Mouse (Mus musculus) embryonic facial prominence, embryonic 12.5 days (tissue): ENCODE results near the gene Mfsd4b1. TPM values are rescaled to one million over a fixed set of nuclear protein-coding genes. Genes with fewer than 3 reads are reported as not detected.
"Not testable (repeated sequence)": the region's sequence is repeated elsewhere in the genome, so short reads cannot be mapped to it uniquely, and the experiment has no call there.

Experiments
- ATAC-seq: fragments of 200-750 bp; cut with Nextera tagmentation; 2 replicates; pipeline ENCODE4 v1.8.0; 2017; ENCODE audit not compliant: insufficient number of reproducible peaks, insufficient read depth, low FRiP score, low TSS enrichment
- H3K27ac ChIP-seq: fragments of 300-500 bp; sonication (generic); 2 replicates; pipeline ENCODE4 v1.5.1; 2016; ENCODE audit warnings: mild to moderate bottlenecking
- H3K27me3 ChIP-seq: fragments of 300-500 bp; sonication (generic); 2 replicates; pipeline ENCODE4 v1.6.1; 2016; ENCODE audit warnings: mild to moderate bottlenecking, moderate library complexity
- H3K36me3 ChIP-seq: fragments of 300-500 bp; sonication (generic); 2 replicates; pipeline ENCODE4 v1.6.1; 2016; ENCODE audit warnings: mild to moderate bottlenecking
- H3K4me1 ChIP-seq: fragments of 300-500 bp; sonication (generic); 2 replicates; pipeline ENCODE4 v1.6.1; 2016
- H3K4me2 ChIP-seq: fragments of 300-500 bp; sonication (generic); replicated peaks from 2 replicates; pipeline ENCODE4 v1.6.1; 2016; ENCODE audit warnings: mild to moderate bottlenecking, moderate library complexity
- H3K4me3 ChIP-seq: fragments of 300-500 bp; sonication (generic); 2 replicates; pipeline ENCODE4 v1.5.1; 2016; ENCODE audit warnings: mild to moderate bottlenecking
- H3K9ac ChIP-seq: fragments of 300-500 bp; sonication (generic); 2 replicates; pipeline ENCODE4 v1.6.1; 2016; ENCODE audit warnings: mild to moderate bottlenecking, moderate library complexity
- H3K9me3 ChIP-seq: fragments of 300-500 bp; sonication (generic); 2 replicates; pipeline ENCODE4 v1.6.1; 2016; ENCODE audit warnings: mild to moderate bottlenecking, moderate library complexity
- WGBS: fragments of 180-500 bp; shearing (Covaris S2); methylation state at CpG from one replicate; pipeline ENCODE4 v1.1.7; 2016; 5-methylcytosine and 5-hydroxymethylcytosine counted together
- polyA plus RNA-seq: library from polyadenylated mRNA; unstranded; fragments of >200 nt; fragmentation: Nextera tagmentation; extraction: Ambion mirVana; gene quantifications from 2 replicates; pipeline ENCODE4 v1.2.1, GENCODE M21; 2016

The Mfsd4b1 gene
- polyA plus RNA-seq, 1 experiment from 2014 or later, result 0.13 TPM

GRCm38 (mm10) chr10:40029610-40030009 lies 4.5 kb upstream of the Mfsd4b1 start:
- H3K4me2 ChIP-seq, result no peak overlapping the region
- no peak for ATAC-seq
- no peaks in the 10 kb centered on the region; the same call in 1 of the 2 replicates for H3K27me3 ChIP-seq
- no peak overlapping the region for H3K4me3 ChIP-seq
- no peaks in the 10 kb centered on the region for H3K36me3 ChIP-seq
- H3K9ac ChIP-seq, result no peak overlapping the region
- no peak overlapping the region for H3K27ac ChIP-seq
- 79% methylated on average over 2 of the region's 2 CpGs for WGBS
- peaks cover 7% of the 10 kb centered on the region for H3K4me1 ChIP-seq
- no peaks in the 10 kb centered on the region for H3K9me3 ChIP-seq

- Histone ChIP-seq H3K27me3 (no peaks in the 10 kb centered on the region; the same call in 1 of the 2 replicates), H3K9ac (no peak overlapping the region), H3K27ac (no peak overlapping the region), H3K4me1 (peaks cover 10% of the 10 kb centered on the region), H3K4me2 (no peak overlapping the region), H3K4me3 (no peak overlapping the region), H3K36me3 (no peaks in the 10 kb centered on the region), H3K9me3 (no peaks in the 10 kb centered on the region)
- WGBS, result 87% methylated on average over 8 of the region's 8 CpGs
- ATAC-seq, result no peak
Observed at GRCm38 (mm10) chr10:40028091-40028490, 3.0 kb upstream of the Mfsd4b1 start.

GRCm38 (mm10) chr10:40026546-40026945 lies 1.5 kb upstream of the Mfsd4b1 start:
- ATAC-seq, result no peak
- Histone ChIP-seq H3K4me2 (no peak overlapping the region), H3K27ac (no peak overlapping the region), H3K27me3 (no peaks in the 10 kb centered on the region; the same call in 1 of the 2 replicates), H3K4me3 (no peak overlapping the region), H3K4me1 (peaks cover 10% of the 10 kb centered on the region), H3K36me3 (no peaks in the 10 kb centered on the region), H3K9me3 (no peaks in the 10 kb centered on the region), H3K9ac (no peak overlapping the region)
- 90% methylated on average over 5 of the region's 5 CpGs for WGBS

GRCm38 (mm10) chr10:40025560-40025959 lies 492 bp upstream of the Mfsd4b1 start:
- peak overlapping the region; percentile 63; the same call in 1 of the 2 replicates for H3K9ac ChIP-seq

GRCm38 (mm10) chr10:40020401-40020800 lies 4.7 kb downstream of the Mfsd4b1 start:
- no peaks in the 10 kb centered on the region for H3K36me3 ChIP-seq
- H3K27ac ChIP-seq, result no peak overlapping the region
- no peak overlapping the region for H3K4me3 ChIP-seq
- H3K9ac ChIP-seq, result no peak overlapping the region
- 48% methylated on average over 2 of the region's 2 CpGs for WGBS
- no peaks in the 10 kb centered on the region for H3K9me3 ChIP-seq
- H3K4me1 ChIP-seq, result peaks cover 8% of the 10 kb centered on the region
- no peaks in the 10 kb centered on the region for H3K27me3 ChIP-seq
- no peak for ATAC-seq
- H3K4me2 ChIP-seq, result no peak overlapping the region

More at GRCm38 (mm10) chr10:40025560-40025959, 492 bp upstream of the Mfsd4b1 start:
- no peaks in the 10 kb centered on the region for H3K9me3 ChIP-seq
- no peak for ATAC-seq
- H3K27ac ChIP-seq, result no peak overlapping the region
- H3K4me1 ChIP-seq, result peaks cover 10% of the 10 kb centered on the region
- no peaks in the 10 kb centered on the region; the same call in 1 of the 2 replicates for H3K27me3 ChIP-seq
- 40% methylated on average over 8 of the region's 8 CpGs for WGBS
- H3K36me3 ChIP-seq, result no peaks in the 10 kb centered on the region
- H3K4me2 ChIP-seq, result peak overlapping the region; percentile 96
- peak overlapping the region; percentile 63 for H3K4me3 ChIP-seq

GRCm38 (mm10) chr10:40019492-40019891 lies 5.6 kb downstream of the Mfsd4b1 start:
- Histone ChIP-seq H3K4me2 (no peak overlapping the region), H3K27ac (no peak overlapping the region), H3K27me3 (no peaks in the 10 kb centered on the region), H3K9me3 (no peaks in the 10 kb centered on the region), H3K4me3 (no peak overlapping the region), H3K9ac (no peak overlapping the region), H3K4me1 (peaks cover 3% of the 10 kb centered on the region; the same call in 1 of the 2 replicates), H3K36me3 (no peaks in the 10 kb centered on the region)
- ATAC-seq, result no peak
- WGBS, result 49% methylated on average over 3 of the region's 3 CpGs

- Histone ChIP-seq H3K27ac (no peak overlapping the region), H3K27me3 (no peaks in the 10 kb centered on the region), H3K9me3 (no peaks in the 10 kb centered on the region), H3K9ac (no peak overlapping the region), H3K4me3 (no peak overlapping the region), H3K36me3 (no peaks in the 10 kb centered on the region), H3K4me1 (no peaks in the 10 kb centered on the region), H3K4me2 (no peak overlapping the region)
- no peak for ATAC-seq
- WGBS, result 86% methylated on average over 5 of the region's 5 CpGs
Observed at GRCm38 (mm10) chr10:40018261-40018860, 6.7 kb downstream of the Mfsd4b1 start.

- no peaks in the 10 kb centered on the region; the same call in 1 of the 2 replicates for H3K4me1 ChIP-seq
Observed at GRCm38 (mm10) chr10:40009591-40009990, 15.5 kb downstream of the Mfsd4b1 start.

GRCm38 (mm10) chr10:40008847-40009246 lies 16.2 kb downstream of the Mfsd4b1 start:
- not testable (repeated sequence) for H3K9ac ChIP-seq, H3K9me3 ChIP-seq, H3K4me1 ChIP-seq, H3K27me3 ChIP-seq, H3K36me3 ChIP-seq, H3K27ac ChIP-seq, H3K4me3 ChIP-seq, H3K4me2 ChIP-seq, ATAC-seq
- WGBS, result 78% methylated on average over 4 of the region's 4 CpGs

More at GRCm38 (mm10) chr10:40009591-40009990, 15.5 kb downstream of the Mfsd4b1 start:
- no peak overlapping the region for H3K27ac ChIP-seq
- ATAC-seq, result no peak
- no peaks in the 10 kb centered on the region for H3K36me3 ChIP-seq
- 84% methylated on average over 11 of the region's 11 CpGs for WGBS
- no peak overlapping the region for H3K9ac ChIP-seq
- no peaks in the 10 kb centered on the region for H3K27me3 ChIP-seq
- no peaks in the 10 kb centered on the region for H3K9me3 ChIP-seq
- no peak overlapping the region for H3K4me2 ChIP-seq
- no peak overlapping the region for H3K4me3 ChIP-seq

- Histone ChIP-seq H3K27ac (no peak overlapping the region), H3K4me3 (no peak overlapping the region), H3K9me3 (no peaks in the 10 kb centered on the region), H3K4me2 (no peak overlapping the region), H3K36me3 (no peaks in the 10 kb centered on the region), H3K4me1 (no peaks in the 10 kb centered on the region; the same call in 1 of the 2 replicates), H3K27me3 (no peaks in the 10 kb centered on the region), H3K9ac (no peak overlapping the region)
- WGBS, result 84% methylated on average over 4 of the region's 4 CpGs
- ATAC-seq, result no peak
Observed at GRCm38 (mm10) chr10:40007953-40008352, 17.1 kb downstream of the Mfsd4b1 start.

- H3K4me2 ChIP-seq, result no peak overlapping the region
- H3K4me1 ChIP-seq, result no peaks in the 10 kb centered on the region; the same call in 1 of the 2 replicates
- H3K36me3 ChIP-seq, result no peaks in the 10 kb centered on the region
- H3K4me3 ChIP-seq, result no peak overlapping the region
- WGBS, result 58% methylated on average over 10 of the region's 10 CpGs
- ATAC-seq, result no peak
- H3K9me3 ChIP-seq, result no peaks in the 10 kb centered on the region
- no peak overlapping the region for H3K27ac ChIP-seq
- no peaks in the 10 kb centered on the region for H3K27me3 ChIP-seq
- no peak overlapping the region for H3K9ac ChIP-seq
Observed at GRCm38 (mm10) chr10:40006963-40007362, 18.1 kb downstream of the Mfsd4b1 start.

- Histone ChIP-seq H3K9me3 (no peaks in the 10 kb centered on the region), H3K4me1 (no peaks in the 10 kb centered on the region; the same call in 1 of the 2 replicates), H3K4me3 (no peak overlapping the region), H3K9ac (no peak overlapping the region), H3K27me3 (no peaks in the 10 kb centered on the region), H3K27ac (no peak overlapping the region), H3K4me2 (no peak overlapping the region), H3K36me3 (no peaks in the 10 kb centered on the region)
- ATAC-seq, result no peak
- 95% methylated on average over 2 of the region's 2 CpGs for WGBS
Observed at GRCm38 (mm10) chr10:40000746-40001145, 24.3 kb downstream of the Mfsd4b1 start.
